Mouse (Mus musculus): ENCODE measurements at regions not wholly inside any gene's neighbourhood (a gene's known extent, or its start where the extent isn't known, plus 50 kb on each side); places are given as distances from the start of the nearest gene placed in this dataset.
A peak's percentile ranks its signal among the peaks of the same experiment; 100 is the strongest.

GRCm38 (mm10) chr9:60962086-60962485, 167.7 kb downstream of the Uaca start:
- no peak overlapping the region for H3K9ac ChIP-seq (ENCODE audit: low read depth, low read length)
- H3K4me1 ChIP-seq (ENCODE audit: control insufficient read depth, insufficient read depth, low read length), result no peaks in the 10 kb centered on the region
- WGBS, result 78% methylated on average over 4 of the region's 4 CpGs
- H3K36me3 ChIP-seq (ENCODE audit: control insufficient read depth, insufficient read depth, low read length), result no peaks in the 10 kb centered on the region
- no peaks in the 10 kb centered on the region for H3K9me3 ChIP-seq (replicated peaks; ENCODE audit: control insufficient read depth, low read length, poor library complexity, severe bottlenecking)
- no peak for ATAC-seq
- H3K27me3 ChIP-seq (ENCODE audit: control insufficient read depth, insufficient read depth, low read depth, low read length), result no peaks in the 10 kb centered on the region
- no peak overlapping the region for H3K4me3 ChIP-seq (ENCODE audit: low read depth, low read length)
- no peak overlapping the region for H3K27ac ChIP-seq (ENCODE audit: low read length)
- H3K4me2 ChIP-seq (ENCODE audit: low read length), result no peak overlapping the region

GRCm38 (mm10) chr9:60965641-60966040, 171.3 kb downstream of the Uaca start:
- H3K9me3 ChIP-seq (replicated peaks; ENCODE audit: control insufficient read depth, low read length, poor library complexity, severe bottlenecking), result no peaks in the 10 kb centered on the region
- no peak for ATAC-seq
- no peak overlapping the region for H3K9ac ChIP-seq (ENCODE audit: low read depth, low read length)
- H3K4me2 ChIP-seq (ENCODE audit: low read length), result no peak overlapping the region
- H3K4me3 ChIP-seq (ENCODE audit: low read depth, low read length), result no peak overlapping the region
- H3K27me3 ChIP-seq (ENCODE audit: control insufficient read depth, insufficient read depth, low read depth, low read length), result no peaks in the 10 kb centered on the region
- H3K27ac ChIP-seq (ENCODE audit: low read length), result no peak overlapping the region
- no peaks in the 10 kb centered on the region for H3K36me3 ChIP-seq (ENCODE audit: control insufficient read depth, insufficient read depth, low read length)
- H3K4me1 ChIP-seq (ENCODE audit: control insufficient read depth, insufficient read depth, low read length), result peaks cover 2% of the 10 kb centered on the region; the same call in 1 of the 2 replicates
- WGBS, result 95% methylated on average over 1 of the region's 1 CpGs

- no peak overlapping the region for H3K4me2 ChIP-seq (ENCODE audit: low read length)
- H3K4me3 ChIP-seq (ENCODE audit: low read depth, low read length), result no peak overlapping the region
- ATAC-seq, result no peak
- H3K9me3 ChIP-seq (replicated peaks; ENCODE audit: control insufficient read depth, low read length, poor library complexity, severe bottlenecking), result no peaks in the 10 kb centered on the region
- no peaks in the 10 kb centered on the region; the same call in 1 of the 2 replicates for H3K27me3 ChIP-seq (ENCODE audit: control insufficient read depth, insufficient read depth, low read depth, low read length)
- no peak overlapping the region for H3K27ac ChIP-seq (ENCODE audit: low read length)
- H3K36me3 ChIP-seq (ENCODE audit: control insufficient read depth, insufficient read depth, low read length), result no peaks in the 10 kb centered on the region
- H3K4me1 ChIP-seq (ENCODE audit: control insufficient read depth, insufficient read depth, low read length), result peaks cover 2% of the 10 kb centered on the region; the same call in 1 of the 2 replicates
- WGBS, result 45% methylated on average over 4 of the region's 4 CpGs
- 0 out of 2 replicates have a peak overlapping the region, but pooled peaks have one; percentile 30 for H3K9ac ChIP-seq (ENCODE audit: low read depth, low read length)
Observed at GRCm38 (mm10) chr9:60968281-60969031, 174.1 kb downstream of the Uaca start.

- Histone ChIP-seq H3K27ac (ENCODE audit: low read length) (no peak overlapping the region), H3K4me2 (ENCODE audit: low read length) (no peak overlapping the region), H3K9ac (ENCODE audit: low read depth, low read length) (no peak overlapping the region), H3K9me3 (replicated peaks; ENCODE audit: control insufficient read depth, low read length, poor library complexity, severe bottlenecking) (no peaks in the 10 kb centered on the region), H3K36me3 (ENCODE audit: control insufficient read depth, insufficient read depth, low read length) (no peaks in the 10 kb centered on the region), H3K27me3 (ENCODE audit: control insufficient read depth, insufficient read depth, low read depth, low read length) (no peaks in the 10 kb centered on the region; the same call in 1 of the 2 replicates), H3K4me3 (ENCODE audit: low read depth, low read length) (no peak overlapping the region), H3K4me1 (ENCODE audit: control insufficient read depth, insufficient read depth, low read length) (peaks cover 2% of the 10 kb centered on the region; the same call in 1 of the 2 replicates)
- 74% methylated on average over 9 of the region's 9 CpGs for WGBS
- no peak for ATAC-seq
Observed at GRCm38 (mm10) chr9:60972201-60972910, 178.0 kb downstream of the Uaca start.

GRCm38 (mm10) chr9:60974546-60974945, 180.2 kb downstream of the Uaca start:
- WGBS, result 94% methylated on average over 1 of the region's 1 CpGs
- no peaks in the 10 kb centered on the region for H3K9me3 ChIP-seq (replicated peaks; ENCODE audit: control insufficient read depth, low read length, poor library complexity, severe bottlenecking)

GRCm38 (mm10) chr9:60982383-60983085, 188.2 kb downstream of the Uaca start:
- no peak for ATAC-seq
- H3K4me1 ChIP-seq (ENCODE audit: control insufficient read depth, insufficient read depth, low read length), result peaks cover 3% of the 10 kb centered on the region; the same call in 1 of the 2 replicates
- H3K27ac ChIP-seq (ENCODE audit: low read length), result no peak overlapping the region
- H3K9ac ChIP-seq (ENCODE audit: low read depth, low read length), result no peak overlapping the region
- H3K27me3 ChIP-seq (ENCODE audit: control insufficient read depth, insufficient read depth, low read depth, low read length), result no peaks in the 10 kb centered on the region
- WGBS, result 44% methylated on average over 13 of the region's 13 CpGs
- H3K4me3 ChIP-seq (ENCODE audit: low read depth, low read length), result no peak overlapping the region
- H3K36me3 ChIP-seq (ENCODE audit: control insufficient read depth, insufficient read depth, low read length), result no peaks in the 10 kb centered on the region
- no peak overlapping the region for H3K4me2 ChIP-seq (ENCODE audit: low read length)
- no peaks in the 10 kb centered on the region for H3K9me3 ChIP-seq (replicated peaks; ENCODE audit: control insufficient read depth, low read length, poor library complexity, severe bottlenecking)

More at GRCm38 (mm10) chr9:60974546-60974945, 180.2 kb downstream of the Uaca start:
- Histone ChIP-seq H3K4me3 (ENCODE audit: low read depth, low read length) (no peak overlapping the region), H3K9ac (ENCODE audit: low read depth, low read length) (no peak overlapping the region), H3K27ac (ENCODE audit: low read length) (no peak overlapping the region), H3K36me3 (ENCODE audit: control insufficient read depth, insufficient read depth, low read length) (no peaks in the 10 kb centered on the region), H3K4me2 (ENCODE audit: low read length) (no peak overlapping the region), H3K27me3 (ENCODE audit: control insufficient read depth, insufficient read depth, low read depth, low read length) (no peaks in the 10 kb centered on the region; the same call in 1 of the 2 replicates), H3K4me1 (ENCODE audit: control insufficient read depth, insufficient read depth, low read length) (no peaks in the 10 kb centered on the region)
- no peak for ATAC-seq

- 71% methylated on average over 5 of the region's 5 CpGs for WGBS
Observed at GRCm38 (mm10) chr9:60983246-60983645, 188.9 kb downstream of the Uaca start.

GRCm38 (mm10) chr9:60988113-60988512, 193.8 kb downstream of the Uaca start:
- no peaks in the 10 kb centered on the region for H3K36me3 ChIP-seq (ENCODE audit: control insufficient read depth, insufficient read depth, low read length)
- H3K4me2 ChIP-seq (ENCODE audit: low read length), result no peak overlapping the region
- H3K4me3 ChIP-seq (ENCODE audit: low read depth, low read length), result no peak overlapping the region
- 59% methylated on average over 4 of the region's 4 CpGs for WGBS
- H3K9me3 ChIP-seq (replicated peaks; ENCODE audit: control insufficient read depth, low read length, poor library complexity, severe bottlenecking), result no peaks in the 10 kb centered on the region
- H3K4me1 ChIP-seq (ENCODE audit: control insufficient read depth, insufficient read depth, low read length), result no peaks in the 10 kb centered on the region
- H3K27me3 ChIP-seq (ENCODE audit: control insufficient read depth, insufficient read depth, low read depth, low read length), result no peaks in the 10 kb centered on the region
- H3K9ac ChIP-seq (ENCODE audit: low read depth, low read length), result no peak overlapping the region
- ATAC-seq, result no peak
- H3K27ac ChIP-seq (ENCODE audit: low read length), result no peak overlapping the region

More at GRCm38 (mm10) chr9:60983246-60983645, 188.9 kb downstream of the Uaca start:
- ATAC-seq, result no peak
- H3K4me3 ChIP-seq (ENCODE audit: low read depth, low read length), result no peak overlapping the region
- no peak overlapping the region for H3K9ac ChIP-seq (ENCODE audit: low read depth, low read length)
- H3K27ac ChIP-seq (ENCODE audit: low read length), result no peak overlapping the region
- H3K4me1 ChIP-seq (ENCODE audit: control insufficient read depth, insufficient read depth, low read length), result peaks cover 3% of the 10 kb centered on the region; the same call in 1 of the 2 replicates
- H3K4me2 ChIP-seq (ENCODE audit: low read length), result no peak overlapping the region
- no peaks in the 10 kb centered on the region for H3K27me3 ChIP-seq (ENCODE audit: control insufficient read depth, insufficient read depth, low read depth, low read length)
- no peaks in the 10 kb centered on the region for H3K36me3 ChIP-seq (ENCODE audit: control insufficient read depth, insufficient read depth, low read length)
- H3K9me3 ChIP-seq (replicated peaks; ENCODE audit: control insufficient read depth, low read length, poor library complexity, severe bottlenecking), result no peaks in the 10 kb centered on the region
